In genomic region chr7:6171444-6172005, GRCm38 (mm10) we compare ENCODE assay signal across 8 mouse cellular contexts. TPM values are rescaled to one million over a fixed set of nuclear protein-coding genes. Genes with fewer than 3 reads are reported as not detected.
DNase-seq lines count a peak whose midpoint lies in the region; ATAC-seq and TF ChIP-seq lines count a peak whose summit lies in the region.

No protein-coding gene starts in this region.

- peak overlapping the region; percentile 93 for H3K4me3 ChIP-seq in gastrocnemius, adult 2 months

- peak; percentile 84 to 94 for DNase-seq in adrenal gland, adult (ENCODE audit: inconsistent age in 2 of 2, low spot score in 1 of 2)
- peak; percentile 35 to 61 for DNase-seq in cerebellum, postnatal 4 days (ENCODE audit: low spot score in 2 of 2)
- peak; percentile 72 for DNase-seq in gastrocnemius, adult 2 months
- DNase-seq in left cerebral cortex, postnatal 25 days (ENCODE audit: low spot score in 2 of 2) = peak; percentile 52 to 76
- peak; percentile 55 to 70 for DNase-seq in right cerebral cortex, adult 2 months (ENCODE audit: low spot score in 2 of 2)
- DNase-seq in urinary bladder, postnatal 36 days (ENCODE audit: low spot score in 2 of 2) = peak; percentile 63 to 64

- peak; percentile 68 for TF ChIP-seq CTCF in gastrocnemius, adult 2 months (IDR thresholded peaks at IDR 0.05)

- peak; percentile 61 for ATAC-seq in inflammation-experienced regulatory T-cells, adult 6 months
- peak; percentile 51 for ATAC-seq in megakaryocyte progenitor cell, adult 5-6 weeks (replicated peaks; ENCODE audit: poor library complexity)

- intact Hi-C loops in gastrocnemius, adult 2 months (cut with DNase I) = loop anchor here (2.0 to 5.0 kb wide), 2 partner anchors 15 to 44 kb away; no protein-coding TSS in a partner anchor
- intact Hi-C loops in left cerebral cortex, postnatal 25 days (cut with DNase I) = loop anchor here (1.0 to 10.0 kb wide), 4 partner anchors 16 to 1087 kb away; partner anchors contain the start of genes Epn1 and Zfp787

- peak overlapping the region; percentile 89 for H3K27ac ChIP-seq in gastrocnemius, adult 2 months

RNA-seq across cellular contexts. Expression of gene Zfp444, which starts 0.5 kb away (rescaled TPM):
- 1 to 10 TPM; 7.4 to 9.1 TPM for total RNA-seq in gastrocnemius, adult 2 months (2021)
- polyA plus RNA-seq in inflammation-experienced regulatory T-cells, adult 6 months (2017; shearing (Covaris generic)) = 1 to 10 TPM; 6.3 to 7.5 (median 6.4) TPM
- total RNA-seq in left cerebral cortex, postnatal 25 days (2021) = 10 to 100 TPM; 56.7 to 69.6 TPM
- total RNA-seq in megakaryocyte progenitor cell, adult 5-6 weeks (2015) = 4.1 and 6.2 TPM in 2 replicates
- 16.4 and 20.9 TPM in 2 replicates for total RNA-seq in megakaryocyte progenitor cell, adult 5-6 weeks (2017)

RNA-seq across cellular contexts. Expression of gene Zfp787, which starts 15.7 kb away (rescaled TPM):
- total RNA-seq in gastrocnemius, adult 2 months (2021) = 10 to 100 TPM; 28.3 to 28.4 TPM
- 1 to 10 TPM; 4.2 to 5.8 (median 4.3) TPM for polyA plus RNA-seq in inflammation-experienced regulatory T-cells, adult 6 months (2017; shearing (Covaris generic))
- 10 to 100 TPM; 25.1 to 27.3 TPM for total RNA-seq in left cerebral cortex, postnatal 25 days (2021)
- 14.3 and 17.8 TPM in 2 replicates for total RNA-seq in megakaryocyte progenitor cell, adult 5-6 weeks (2015)
- total RNA-seq in megakaryocyte progenitor cell, adult 5-6 weeks (2017) = 20.4 and 24.8 TPM in 2 replicates

RNA-seq across cellular contexts. Expression of gene Galp, which starts 25.4 kb away (rescaled TPM):
- total RNA-seq in gastrocnemius, adult 2 months (2021) = not detected
- not detected for polyA plus RNA-seq in inflammation-experienced regulatory T-cells, adult 6 months (2017; shearing (Covaris generic))
- not detected for total RNA-seq in left cerebral cortex, postnatal 25 days (2021)
- total RNA-seq in megakaryocyte progenitor cell, adult 5-6 weeks (2015) = not detected in 2 replicates
- not detected in 2 replicates for total RNA-seq in megakaryocyte progenitor cell, adult 5-6 weeks (2017)

RNA-seq across cellular contexts. Expression of gene Zscan5b, which starts 50.6 kb away (rescaled TPM):
- total RNA-seq in gastrocnemius, adult 2 months (2021) = not detected
- under 1 TPM in 1 of 3 experiments, not detected in 2; 0.85 TPM for polyA plus RNA-seq in inflammation-experienced regulatory T-cells, adult 6 months (2017; shearing (Covaris generic))
- total RNA-seq in left cerebral cortex, postnatal 25 days (2021) = not detected
- total RNA-seq in megakaryocyte progenitor cell, adult 5-6 weeks (2015) = not detected in 2 replicates
- not detected in 2 replicates for total RNA-seq in megakaryocyte progenitor cell, adult 5-6 weeks (2017)

Comparison
In these comparisons a context has a peak if more than half of its experiments do, and no peak if none do; other contexts are left out.
1. Peak in every context shown above with its lines: DNase-seq, ATAC-seq, H3K4me3 ChIP-seq and H3K27ac ChIP-seq.